Mouse (Mus musculus) lung, postnatal 0 days (tissue): Measurements from ENCODE around the gene Morc2a.

Experiments used
- CTCF ChIP-seq: IDR thresholded peaks from 2 replicates; pipeline ENCODE4 v1.5.1; 2016; ENCODE audit warnings: antibody characterized with exemption, mild to moderate bottlenecking
- EP300 ChIP-seq: IDR thresholded peaks from 2 replicates; pipeline ENCODE4 v1.6.1; 2016; ENCODE audit warnings: antibody characterized with exemption, mild to moderate bottlenecking, control low read depth

- TF ChIP-seq CTCF (no peak), EP300 (no peak)
Measured at GRCm38 (mm10) chr11:3738778-3739177, 89.8 kb downstream of the Morc2a start.
